ENCODE assay signal across 8 mouse cellular contexts in genomic region chr5:76139808-76140729, GRCm38 (mm10). TPM values are rescaled to one million over a fixed set of nuclear protein-coding genes. Genes with fewer than 3 reads are reported as not detected.
DNase-seq lines count a peak whose midpoint lies in the region; ATAC-seq lines count a peak whose summit lies in the region.

Gene Srd5a3, plus strand, starts transcription at chr5:76140271.

- peaks cover 12% of the 10 kb centered on the region for H3K4me1 ChIP-seq in hindbrain, embryonic 12.5 days

- ATAC-seq in hindbrain, embryonic 12.5 days (ENCODE audit: low FRiP score) = peak; percentile 95

- H3K36me3 ChIP-seq in hindbrain, embryonic 12.5 days = no peaks in the 10 kb centered on the region

- H3K27me3 ChIP-seq in hindbrain, embryonic 12.5 days = peaks cover 8% of the 10 kb centered on the region; the same call in 1 of the 2 replicates

- peak within 1 kb of the TSS; percentile 78 for H3K9ac ChIP-seq in hindbrain, embryonic 12.5 days

- H3K27ac ChIP-seq in hindbrain, embryonic 12.5 days = peak within 1 kb of the TSS; percentile 95

- no peaks in the 10 kb centered on the region for H3K9me3 ChIP-seq in hindbrain, embryonic 12.5 days (replicated peaks)

- peak; percentile 97 for DNase-seq in Muller cell, postnatal 12 days (ENCODE audit: inconsistent ontology term)
- DNase-seq in cerebellum, adult 9-11 months = peak; percentile 87
- DNase-seq in frontal cortex, postnatal 10 days (ENCODE audit: low spot score in 2 of 2) = peak; percentile 92 to 93
- peak; percentile 95 to 97 for DNase-seq in layer of hippocampus, postnatal 14 days (ENCODE audit: low spot score in 2 of 2)
- DNase-seq in lung, postnatal 14 days = peak; percentile 99
- peak; percentile 80 for DNase-seq in retina, adult 2 months (ENCODE audit: low read depth, low spot score)
- DNase-seq in thymus, postnatal 36 days = peak; percentile 99

- 1% methylated on average over 67 of the region's 69 CpGs for WGBS in hindbrain, embryonic 12.5 days

- H3K4me3 ChIP-seq in hindbrain, embryonic 12.5 days = peak within 1 kb of the TSS; percentile 68

- peak within 1 kb of the TSS; percentile 75 for H3K4me2 ChIP-seq in hindbrain, embryonic 12.5 days (replicated peaks)

RNA-seq across cellular contexts. Expression of gene Srd5a3, which starts in this region (rescaled TPM):
- polyA plus RNA-seq in hindbrain, embryonic 12.5 days (2016; fragmentation: Nextera tagmentation; extraction: Ambion mirVana) = 18.9 and 20.1 TPM in 2 replicates
- total RNA-seq in layer of hippocampus, postnatal 14 days (2021) = 10 to 100 TPM; 20.6 to 23.5 TPM

Comparison
In these comparisons a context has a peak if more than half of its experiments do, and no peak if none do; other contexts are left out.
1. Peak in every context shown above with its lines: DNase-seq, ATAC-seq, H3K4me3 ChIP-seq and H3K27ac ChIP-seq.